Mouse (Mus musculus) C2C12 (cell line): Measurements from ENCODE around the gene Cacna1h. TPM values are rescaled to one million over a fixed set of nuclear protein-coding genes. Genes with fewer than 3 reads are reported as not detected.

ENCODE experiments used
- H3K27me3 ChIP-seq: one replicate; pipeline ENCODE4 v1.6.1; 2011; ENCODE audit not compliant: control insufficient read depth, insufficient read depth, insufficient read length
- H3K36me3 ChIP-seq: one replicate; pipeline ENCODE4 v1.6.1; 2011; ENCODE audit not compliant: control insufficient read depth, insufficient read depth
- H3K4me3 ChIP-seq: one replicate; pipeline ENCODE4 v1.5.1; 2011; ENCODE audit warnings: mild to moderate bottlenecking, control low read depth; ENCODE audit not compliant: poor library complexity, insufficient read depth, severe bottlenecking
- H3K79me2 ChIP-seq: one replicate; pipeline ENCODE4 v1.6.1; 2011; ENCODE audit not compliant: control insufficient read depth, insufficient read depth
- H3K79me3 ChIP-seq: one replicate; pipeline ENCODE4 v1.6.1; 2011; ENCODE audit warnings: low read depth, control low read depth
- H3ac ChIP-seq: one replicate; pipeline ENCODE3; 2011; ENCODE audit warnings: low read depth; ENCODE audit not compliant: control insufficient read depth, insufficient read length
- CEBPB ChIP-seq: IDR thresholded peaks from one replicate; pipeline ENCODE4 v1.6.1; 2011; ENCODE audit warnings: low read depth, mild to moderate bottlenecking, control low read depth, moderate library complexity
- CTCF ChIP-seq: IDR thresholded peaks from one replicate; pipeline ENCODE4 v1.5.1; 2011; ENCODE audit not compliant: control insufficient read depth, insufficient read depth, insufficient read length
- FOSL1 ChIP-seq: IDR thresholded peaks from one replicate; pipeline ENCODE4 v1.8.0; 2011; ENCODE audit warnings: mild to moderate bottlenecking, low read length; ENCODE audit not compliant: poor library complexity, insufficient read depth, severe bottlenecking
- MAX ChIP-seq: IDR thresholded peaks from one replicate; pipeline ENCODE4 v1.6.1; 2011; ENCODE audit warnings: mild to moderate bottlenecking, control low read depth
- MYOD1 ChIP-seq: IDR thresholded peaks from one replicate; pipeline ENCODE4 v1.6.1; 2011; ENCODE audit warnings: low read depth; ENCODE audit not compliant: control insufficient read depth, insufficient read length
- MYOG ChIP-seq: IDR thresholded peaks from one replicate; pipeline ENCODE4 v1.6.1; 2011; ENCODE audit not compliant: control insufficient read depth, insufficient read length; ENCODE audit errors: extremely low read depth
- USF1 ChIP-seq: IDR thresholded peaks from one replicate; pipeline ENCODE4 v1.6.1; 2011; ENCODE audit warnings: low read depth, mild to moderate bottlenecking, control low read depth, moderate library complexity
- long read RNA-seq, 2 experiments: library from polyadenylated mRNA; unstranded; transcript quantifications; one replicate each; pipeline ENCODE4 v2.0.0; 2019 to 2020
- polyA plus RNA-seq: library from polyadenylated mRNA; unstranded; fragments of >200 nt; fragmentation: generic; extraction: Trizol; gene quantifications from one replicate; pipeline ENCODE4 v1.2.1, GENCODE M21; 2012; ENCODE audit warnings: missing spikeins

The Cacna1h gene
- polyA plus RNA-seq, result not detected
- long read RNA-seq, experiment 1, result 0 reads
- long read RNA-seq, experiment 2, result 0 reads

GRCm38 (mm10) chr17:25433617-25434606 lies at the start of gene Cacna1h:
Cacna1h (minus strand) TSS chr17:25433783.
- no peak within 1 kb of the TSS for H3K4me3 ChIP-seq
- H3K79me2 ChIP-seq, result no peaks in the 10 kb centered on the region
- H3K79me3 ChIP-seq, result no peaks in the 10 kb centered on the region
- TF ChIP-seq MYOD1 (no peak), CTCF (no peak), MYOG (no peak), CEBPB (no peak)
- peaks cover 70% of the 10 kb centered on the region for H3K27me3 ChIP-seq
- no peaks in the 10 kb centered on the region for H3K36me3 ChIP-seq
- H3ac ChIP-seq, result no peak within 1 kb of the TSS

GRCm38 (mm10) chr17:25482092-25482491 lies 48.5 kb upstream of the Cacna1h start:
- no peaks in the 10 kb centered on the region for H3K79me3 ChIP-seq
- no peaks in the 10 kb centered on the region for H3K79me2 ChIP-seq
- no peak for TF ChIP-seq MYOD1
- no peak for TF ChIP-seq CTCF
- TF ChIP-seq MYOG, result no peak
- no peak overlapping the region for H3ac ChIP-seq
- H3K4me3 ChIP-seq, result no peak overlapping the region
- peaks cover 88% of the 10 kb centered on the region for H3K27me3 ChIP-seq
- no peaks in the 10 kb centered on the region for H3K36me3 ChIP-seq

- no peaks in the 10 kb centered on the region for H3K36me3 ChIP-seq
- no peak overlapping the region for H3ac ChIP-seq
- H3K27me3 ChIP-seq, result peaks cover 92% of the 10 kb centered on the region
- TF ChIP-seq CTCF (no peak), MAX (no peak), MYOG (no peak), CEBPB (no peak), USF1 (no peak), MYOD1 (no peak), FOSL1 (no peak)
- H3K79me2 ChIP-seq, result no peaks in the 10 kb centered on the region
- H3K4me3 ChIP-seq, result no peak overlapping the region
- no peaks in the 10 kb centered on the region for H3K79me3 ChIP-seq
These were observed 47.2 kb upstream of the Cacna1h start for GRCm38 (mm10) chr17:25480820-25481219.

GRCm38 (mm10) chr17:25480152-25480551 lies 46.6 kb upstream of the Cacna1h start:
- peaks cover 90% of the 10 kb centered on the region for H3K27me3 ChIP-seq
- no peaks in the 10 kb centered on the region for H3K79me3 ChIP-seq
- H3K4me3 ChIP-seq, result no peak overlapping the region
- TF ChIP-seq MAX, result no peak
- no peak for TF ChIP-seq MYOG
- no peak for TF ChIP-seq USF1
- TF ChIP-seq CTCF, result no peak
- TF ChIP-seq MYOD1, result no peak
- TF ChIP-seq FOSL1, result no peak
- TF ChIP-seq CEBPB, result no peak
- H3K36me3 ChIP-seq, result no peaks in the 10 kb centered on the region
- no peak overlapping the region for H3ac ChIP-seq
- H3K79me2 ChIP-seq, result no peaks in the 10 kb centered on the region

DNA sequence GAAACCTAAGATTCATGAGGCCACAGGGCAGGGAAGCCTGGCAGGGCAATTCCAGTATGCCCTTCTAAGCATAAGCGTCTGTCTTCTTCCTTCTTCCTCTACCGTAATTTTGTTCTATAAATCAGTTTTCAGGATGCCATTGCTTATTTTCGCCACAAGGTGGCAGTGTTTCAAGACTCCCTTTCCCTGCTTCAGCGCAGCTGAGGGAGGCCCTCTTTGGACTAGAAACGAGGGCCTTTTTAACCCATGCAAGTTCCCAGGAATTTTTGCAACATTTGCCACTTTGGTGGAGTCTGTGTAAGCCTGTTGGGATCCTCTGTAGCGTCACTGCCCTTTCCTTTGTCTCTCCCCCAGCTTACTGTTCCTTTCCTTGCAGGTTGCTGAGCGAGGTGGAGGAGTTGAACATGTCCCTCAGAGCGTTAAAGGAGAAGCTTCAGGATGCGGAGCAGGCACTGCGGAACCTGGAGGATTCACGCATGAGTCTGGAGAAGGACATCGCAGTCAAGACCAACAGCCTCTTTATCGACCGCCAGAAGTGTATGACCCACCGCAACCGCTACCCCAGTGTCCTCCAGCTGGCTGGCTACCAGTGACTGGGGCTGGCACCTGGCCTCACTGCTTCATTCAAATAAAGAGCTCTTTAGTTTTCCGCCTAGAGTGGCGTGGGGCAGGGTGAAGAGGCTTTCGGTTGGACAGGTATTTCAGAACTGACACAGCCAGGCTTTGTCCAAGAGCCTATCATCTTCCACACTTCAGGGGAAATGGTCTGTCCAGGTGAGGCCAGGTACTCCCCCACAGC lies 42.6 kb upstream of the Cacna1h start:
- Histone ChIP-seq H3K36me3 (no peaks in the 10 kb centered on the region), H3K79me3 (no peaks in the 10 kb centered on the region), H3ac (no peak overlapping the region), H3K4me3 (no peak overlapping the region), H3K79me2 (no peaks in the 10 kb centered on the region), H3K27me3 (peaks cover 88% of the 10 kb centered on the region)
- no peak for TF ChIP-seq FOSL1
- TF ChIP-seq CTCF, result no peak
- TF ChIP-seq CEBPB, result no peak
- TF ChIP-seq MYOG, result no peak
- no peak for TF ChIP-seq MAX
- no peak for TF ChIP-seq USF1
- TF ChIP-seq MYOD1, result no peak
